Mouse (Mus musculus) neutrophil, adult 65 days (primary cell): ENCODE measurements around the gene Scarf1. TPM values are rescaled to one million over a fixed set of nuclear protein-coding genes. Genes with fewer than 3 reads are reported as not detected.

ENCODE experiments used
- total RNA-seq: library from RNA; stranded (reverse); gene quantifications from 2 replicates; pipeline ENCODE4 v1.2.4, GENCODE M21; 2023

Scarf1 gene
- 0.79 and 1.1 TPM in 2 replicates for total RNA-seq

DNA sequence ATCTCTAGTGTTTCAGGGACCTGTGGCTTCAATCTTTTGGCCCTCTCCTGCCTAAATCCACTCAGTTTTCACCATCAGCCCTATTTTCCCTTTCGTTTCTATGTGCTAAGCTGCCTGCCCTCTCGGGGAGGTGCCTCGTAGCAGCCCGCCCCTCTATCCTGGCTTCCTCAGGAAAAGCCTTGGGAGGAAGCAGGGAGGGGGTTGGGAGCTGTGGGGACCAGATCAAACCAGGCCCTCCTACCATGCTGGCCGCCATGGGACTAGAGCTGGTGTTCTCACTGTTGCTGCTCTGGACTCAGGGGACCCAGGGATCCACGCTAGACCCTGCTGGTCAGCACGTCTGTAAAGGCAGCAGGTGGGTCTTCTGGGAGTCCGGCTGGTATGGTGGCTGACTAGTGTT is at the start of gene Scarf1:
Gene Scarf1, plus strand, starts transcription at position 205 of the 400 bp plus-strand sequence.

GRCm38 (mm10) chr11:75486601-75487285 is 26.6 kb upstream of the Scarf1 start, which contains the start of gene Prpf8:
Gene Prpf8 (plus strand): TSS chr11:75486816.

DNA sequence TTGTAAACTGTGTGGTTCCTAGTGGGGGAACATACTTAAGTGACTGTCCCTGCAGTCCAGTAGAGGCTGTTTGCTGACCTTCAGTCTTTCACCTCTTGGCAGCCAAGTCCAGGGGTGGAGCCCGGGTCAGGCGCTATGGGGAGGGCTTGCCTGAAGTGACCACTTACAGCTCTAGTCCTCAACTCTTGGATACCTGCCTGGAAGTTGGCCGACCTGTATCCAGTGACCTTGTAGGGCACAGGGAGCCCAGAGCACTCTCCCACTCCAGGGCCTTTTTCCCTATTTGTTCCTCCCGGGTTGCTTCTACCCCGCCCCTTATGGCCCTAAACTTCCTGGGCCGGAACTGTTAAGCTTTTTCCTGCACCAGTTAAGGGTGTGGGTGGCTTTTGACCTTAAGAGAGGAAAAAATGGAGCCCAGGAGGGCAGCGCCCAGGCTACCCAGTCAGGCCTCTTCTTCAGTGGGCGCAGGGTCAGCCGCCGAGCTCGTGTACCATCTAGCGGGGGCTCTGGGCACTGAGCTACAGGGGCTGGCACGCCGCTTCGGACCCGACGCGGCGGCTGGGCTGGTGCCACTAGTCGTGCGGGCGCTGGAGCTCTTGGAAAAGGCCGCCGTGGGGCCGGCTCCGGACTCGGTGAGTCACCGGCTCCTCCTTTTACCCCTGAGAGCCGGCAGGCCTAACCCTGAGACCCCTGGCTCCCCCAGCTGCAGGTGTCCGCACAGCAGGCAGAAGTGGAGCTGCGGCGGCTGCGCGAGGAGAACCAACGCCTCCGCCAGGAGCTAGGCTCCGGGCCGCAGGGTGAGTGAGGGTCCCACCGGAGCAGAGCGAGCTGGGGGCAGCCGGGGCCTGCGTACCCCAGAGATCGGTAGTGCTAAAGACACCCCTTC is 3.4 kb upstream of the Scarf1 start, which contains the start of gene Rilp:
Gene Rilp, plus strand, starts transcription at position 354 of the 886 bp plus-strand sequence.

GRCm38 (mm10) chr11:75531469-75532242 is 18.3 kb downstream of the Scarf1 start, which contains the start of gene Slc43a2:
Gene Slc43a2 (plus strand): TSS chr11:75531694.

Other genes starting within 250 kb of the Scarf1 start
- gene Rpa1, start 165.2 kb upstream of the Scarf1 start, total RNA-seq: 46.0 and 60.1 TPM in 2 replicates
- 2.2 and 2.4 TPM in 2 replicates for gene Smyd4, start 165.1 kb upstream of the Scarf1 start, total RNA-seq
- gene Serpinf1, start 90.8 kb upstream of the Scarf1 start, total RNA-seq: 12.8 and 20.2 TPM in 2 replicates
- 0.28 TPM in 1 of 2 replicates, not detected in the other for gene Serpinf2, start 73.9 kb upstream of the Scarf1 start, total RNA-seq
- 27.5 and 41.1 TPM in 2 replicates for gene Wdr81, start 58.8 kb upstream of the Scarf1 start, total RNA-seq
- 5.6 and 7.5 TPM in 2 replicates for gene Tlcd2, start 51.8 kb upstream of the Scarf1 start, total RNA-seq
- 101 and 113 TPM in 2 replicates for gene Prpf8, start 26.7 kb upstream of the Scarf1 start, total RNA-seq
- 0.84 and 0.85 TPM in 2 replicates for gene Rilp, start 3.4 kb upstream of the Scarf1 start, total RNA-seq
- gene Slc43a2, start 18.2 kb downstream of the Scarf1 start, total RNA-seq: 48.8 and 80.5 TPM in 2 replicates
- 231 and 247 TPM in 2 replicates for gene Pitpna, start 74.6 kb downstream of the Scarf1 start, total RNA-seq
- 101 and 111 TPM in 2 replicates for gene Inpp5k, start 117.4 kb downstream of the Scarf1 start, total RNA-seq
- gene Myo1c, start 137.0 kb downstream of the Scarf1 start, total RNA-seq: 50.0 and 62.0 TPM in 2 replicates
- 49.7 and 73.0 TPM in 2 replicates for gene Crk, start 165.7 kb downstream of the Scarf1 start, total RNA-seq
- 182 and 196 TPM in 2 replicates for gene Ywhae, start 219.3 kb downstream of the Scarf1 start, total RNA-seq